In genomic region chr14:57910501-57911068, GRCm38 (mm10) we compare ENCODE assay signal across 8 mouse cellular contexts. TPM values are rescaled to one million over a fixed set of nuclear protein-coding genes. Genes with fewer than 3 reads are reported as not detected.
A peak's percentile ranks its signal among the peaks of the same experiment; 100 is the strongest.
DNase-seq lines count a peak whose midpoint lies in the region; ATAC-seq lines count a peak whose summit lies in the region.

No protein-coding gene starts in this region.

- ATAC-seq in inflammation-experienced regulatory T-cells, adult 6 months, result peak; percentile 91

- intact Hi-C loops in gastrocnemius, postnatal 14 days (cut with DNase I; ENCODE audit: low total_unique reads), result loop anchor here (5.0 to 10.0 kb wide), 2 partner anchors 86 to 228 kb away; partner anchors contain the start of genes Mrpl57 and Ska3
- intact Hi-C loops in left cerebral cortex, postnatal 25 days (cut with DNase I), result loop anchor here (1.0 to 5.0 kb wide), 4 partner anchors 33 to 230 kb away; partner anchors contain the start of genes Mrpl57, Sap18 and Ska3

- peak; percentile 91 for DNase-seq in adrenal gland, adult 2 months
- DNase-seq in embryo, embryonic 10.5 days (ENCODE audit: low spot score), result peak; percentile 94
- DNase-seq in gastrocnemius, postnatal 14 days, result peak; percentile 80
- DNase-seq in left cerebral cortex, postnatal 25 days (ENCODE audit: low spot score in 2 of 2), result peak; percentile 86 to 90
- peak; percentile 90 for DNase-seq in mesoderm, embryonic 11.5 days (ENCODE audit: low read depth, low spot score)
- DNase-seq in right cerebral cortex, postnatal 25 days, result peak; percentile 75
- DNase-seq in urinary bladder, postnatal 36 days (ENCODE audit: low spot score in 2 of 2), result peak; percentile 79 to 89

RNA-seq across cellular contexts. Expression of gene Zdhhc20, which starts 20.5 kb away (rescaled TPM):
- 10 to 100 TPM; 36.5 to 40.5 TPM for total RNA-seq in adrenal gland, adult 2 months (2021)
- 3.8 and 5.1 TPM in 2 replicates for polyA plus RNA-seq in adrenal gland, adult 2 months (2012; rRNA removed)
- total RNA-seq in gastrocnemius, postnatal 14 days (2021), result 10 to 100 TPM in 1 of 2 experiments, 1 to 10 TPM in 1; 9.0 to 13.6 TPM
- 100 to 1,000 TPM; 173 to 226 (median 184) TPM for polyA plus RNA-seq in inflammation-experienced regulatory T-cells, adult 6 months (2017; shearing (Covaris generic))
- total RNA-seq in left cerebral cortex, postnatal 25 days (2021), result 10 to 100 TPM; 29.6 to 31.2 TPM

Comparison
In these comparisons a context has a peak if more than half of its experiments do, and no peak if none do; other contexts are left out.
1. Peak in every context shown above with its lines: DNase-seq and ATAC-seq.